Mouse (Mus musculus) naive thymus-derived CD4-positive, alpha-beta T cell, adult 5 months (primary cell): Measurements from ENCODE around the gene Slc9a6. TPM values are rescaled to one million over a fixed set of nuclear protein-coding genes. Genes with fewer than 3 reads are reported as not detected.

ENCODE experiments used
- polyA plus RNA-seq: library from polyadenylated mRNA; unstranded; fragments of 100-300 nt; shearing (Covaris generic); gene quantifications from one replicate; pipeline ENCODE4 v1.2.1, GENCODE M21; 2017

Slc9a6 gene
- polyA plus RNA-seq: 15.8 TPM

GRCm38 (mm10) chrX:56609623-56610317, at the start of gene Slc9a6:
Gene Slc9a6, plus strand, starts transcription at chrX:56609757.

GRCm38 (mm10) chrX:56597887-56598640, 11.5 kb upstream of the Slc9a6 start, which contains the start of gene Mmgt1:
Gene Mmgt1, minus strand, starts transcription at chrX:56598069.

Other genes with a start within 250 kb of the Slc9a6 start
- gene Smim10l2a, start 235.2 kb upstream of the Slc9a6 start, polyA plus RNA-seq: 0.19 TPM
- not detected for gene Gm2174, start 161.8 kb upstream of the Slc9a6 start, polyA plus RNA-seq
- gene Ints6l, start 154.9 kb upstream of the Slc9a6 start, polyA plus RNA-seq: 39.8 TPM
- gene Gm10477, start 85.0 kb upstream of the Slc9a6 start, polyA plus RNA-seq: not detected
- gene Gm648, start 60.2 kb upstream of the Slc9a6 start, polyA plus RNA-seq: not detected
- gene Mmgt1, start 11.7 kb upstream of the Slc9a6 start, polyA plus RNA-seq: 8.5 TPM
- gene Fhl1, start 122.0 kb downstream of the Slc9a6 start, polyA plus RNA-seq: not detected
- gene Map7d3, start 212.6 kb downstream of the Slc9a6 start, polyA plus RNA-seq: not detected